Mouse (Mus musculus) brain, adult 2 months (tissue): ENCODE results near the gene Kcne3.

Experiments used
- DNase-seq: peaks from one replicate; pipeline ENCODE4 v3.0.0; 2011; ENCODE audit warnings: low read depth, low spot score

Kcne3 gene

GRCm38 (mm10) chr7:100181614-100182013 is 5.3 kb downstream of the Kcne3 start:
- no peak for DNase-seq

DNA sequence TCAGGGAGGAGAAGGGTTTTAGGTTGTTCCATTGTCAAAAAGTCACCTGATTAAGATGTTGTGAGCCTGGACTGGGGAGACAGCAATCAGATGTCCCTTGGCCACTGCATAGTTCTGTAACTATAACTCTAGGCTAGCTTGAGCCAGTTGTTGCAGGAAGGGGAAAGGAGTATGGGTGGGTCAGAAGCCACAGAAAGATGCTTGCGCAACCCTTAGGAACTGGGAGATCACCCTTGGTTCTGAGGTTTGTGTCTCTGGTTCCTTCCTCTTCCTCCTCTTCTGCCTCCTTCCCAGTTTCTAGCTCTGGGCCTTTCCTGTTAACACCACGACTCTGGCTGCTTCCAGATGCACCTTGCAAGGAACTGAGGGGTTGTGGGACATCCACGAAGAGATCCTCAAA is 6.1 kb downstream of the Kcne3 start:
- no peak for DNase-seq

DNA sequence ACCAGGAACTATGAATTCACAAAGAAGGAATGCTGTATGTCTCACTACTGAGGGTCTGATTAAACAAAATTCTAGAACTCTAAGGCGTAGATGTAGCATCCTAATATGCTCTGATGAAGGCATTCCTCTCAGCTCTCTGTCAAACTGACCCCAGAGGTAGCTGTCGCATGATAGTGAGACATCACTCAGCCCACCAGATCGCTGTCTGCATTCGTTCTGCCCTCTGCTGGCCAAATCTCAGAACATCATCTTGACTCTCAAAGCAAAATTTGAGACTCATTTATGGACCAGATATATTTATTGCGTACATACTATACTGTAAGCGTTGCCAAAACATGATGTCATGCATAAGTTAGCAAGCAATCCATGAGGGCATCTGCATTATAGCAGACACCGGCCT is 11.3 kb downstream of the Kcne3 start:
- DNase-seq = peak; percentile 63

GRCm38 (mm10) chr7:100190167-100190566 is 13.9 kb downstream of the Kcne3 start:
- no peak for DNase-seq

DNA sequence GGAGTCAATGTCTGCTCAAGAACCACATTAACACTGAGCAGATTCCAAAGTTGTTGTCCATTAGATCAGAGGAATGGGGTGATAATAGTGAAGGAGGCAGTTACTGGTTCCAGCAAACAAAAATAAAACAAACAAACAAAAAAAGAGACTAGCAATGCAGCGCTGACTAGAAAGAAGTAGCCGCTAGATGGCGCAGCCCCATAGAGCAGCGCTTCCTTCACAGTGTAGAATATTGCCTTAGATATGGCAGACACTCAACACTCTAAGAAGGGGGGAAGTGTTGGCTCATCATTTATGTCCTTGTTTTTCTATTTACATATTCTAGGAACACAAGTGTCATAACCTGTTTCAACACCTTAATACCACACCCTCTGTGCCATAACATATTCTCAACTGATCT is 14.5 kb downstream of the Kcne3 start:
- DNase-seq = peak; percentile 80

GRCm38 (mm10) chr7:100201191-100201590 is 24.9 kb downstream of the Kcne3 start:
- DNase-seq = no peak

DNA sequence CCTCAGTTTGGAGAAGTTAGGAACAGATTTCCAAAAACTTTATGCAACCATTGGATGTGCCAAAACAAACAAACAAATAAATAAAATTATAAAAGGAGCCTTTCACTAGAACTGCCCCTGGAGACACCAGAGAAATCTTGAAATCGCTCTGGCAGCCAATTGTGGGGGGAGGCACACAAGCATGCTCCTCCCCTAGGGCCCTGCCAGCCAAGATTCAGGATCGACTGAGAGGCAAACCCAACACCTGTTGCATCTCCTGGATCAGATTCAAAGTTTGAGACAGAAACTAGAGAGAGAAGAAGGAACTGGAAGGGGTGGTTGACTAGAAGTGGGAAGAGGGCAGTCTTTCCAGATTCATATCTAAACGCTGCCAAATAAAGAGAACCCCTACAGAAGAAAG is 27.3 kb downstream of the Kcne3 start:
- DNase-seq = no peak

GRCm38 (mm10) chr7:100204871-100205270 is 28.6 kb downstream of the Kcne3 start:
- no peak for DNase-seq

GRCm38 (mm10) chr7:100206144-100206543 is 29.8 kb downstream of the Kcne3 start:
- DNase-seq = no peak

GRCm38 (mm10) chr7:100207886-100208285 is 31.6 kb downstream of the Kcne3 start:
- DNase-seq = no peak

DNA sequence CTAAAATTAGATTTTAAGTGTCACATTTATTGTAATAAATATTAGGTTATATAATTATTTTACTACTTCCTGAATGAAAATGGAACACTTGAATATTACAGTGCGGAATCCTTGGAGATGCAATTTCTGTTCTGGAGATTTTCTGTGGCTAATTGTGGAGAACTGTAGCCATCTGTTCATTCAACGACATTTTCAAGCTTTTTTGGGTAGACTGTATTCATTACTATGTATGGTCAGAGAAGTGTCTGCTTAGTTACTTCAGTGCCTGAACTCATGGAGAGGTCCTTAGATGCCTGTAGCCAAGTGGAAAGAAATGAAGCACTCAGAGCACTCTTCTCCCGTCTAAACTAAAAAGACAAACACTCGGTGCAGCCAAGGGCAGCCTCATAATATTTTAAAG is 38.0 kb downstream of the Kcne3 start:
- peak; percentile 81 for DNase-seq

GRCm38 (mm10) chr7:100215116-100215732 is 38.9 kb downstream of the Kcne3 start:
- peak; percentile 87 for DNase-seq

DNA sequence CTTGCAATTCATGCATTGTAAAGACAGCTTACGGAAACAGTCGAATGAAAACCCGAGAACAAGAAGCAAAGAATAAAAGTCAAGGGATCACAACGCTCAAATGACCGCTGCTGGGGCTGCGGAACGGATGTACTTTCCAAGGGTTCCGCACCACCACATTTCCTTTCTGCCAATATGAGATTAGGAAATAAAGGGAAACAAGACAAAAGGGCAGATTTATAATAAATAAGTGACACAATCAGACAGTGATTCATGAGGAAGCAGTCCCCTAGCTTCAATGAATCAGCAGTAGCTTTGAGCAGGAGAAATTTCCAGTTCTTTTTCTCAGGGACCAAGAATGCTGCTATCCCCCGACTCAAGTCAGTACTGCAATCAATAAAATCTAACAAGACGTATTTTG is 39.7 kb downstream of the Kcne3 start:
- no peak for DNase-seq

DNA sequence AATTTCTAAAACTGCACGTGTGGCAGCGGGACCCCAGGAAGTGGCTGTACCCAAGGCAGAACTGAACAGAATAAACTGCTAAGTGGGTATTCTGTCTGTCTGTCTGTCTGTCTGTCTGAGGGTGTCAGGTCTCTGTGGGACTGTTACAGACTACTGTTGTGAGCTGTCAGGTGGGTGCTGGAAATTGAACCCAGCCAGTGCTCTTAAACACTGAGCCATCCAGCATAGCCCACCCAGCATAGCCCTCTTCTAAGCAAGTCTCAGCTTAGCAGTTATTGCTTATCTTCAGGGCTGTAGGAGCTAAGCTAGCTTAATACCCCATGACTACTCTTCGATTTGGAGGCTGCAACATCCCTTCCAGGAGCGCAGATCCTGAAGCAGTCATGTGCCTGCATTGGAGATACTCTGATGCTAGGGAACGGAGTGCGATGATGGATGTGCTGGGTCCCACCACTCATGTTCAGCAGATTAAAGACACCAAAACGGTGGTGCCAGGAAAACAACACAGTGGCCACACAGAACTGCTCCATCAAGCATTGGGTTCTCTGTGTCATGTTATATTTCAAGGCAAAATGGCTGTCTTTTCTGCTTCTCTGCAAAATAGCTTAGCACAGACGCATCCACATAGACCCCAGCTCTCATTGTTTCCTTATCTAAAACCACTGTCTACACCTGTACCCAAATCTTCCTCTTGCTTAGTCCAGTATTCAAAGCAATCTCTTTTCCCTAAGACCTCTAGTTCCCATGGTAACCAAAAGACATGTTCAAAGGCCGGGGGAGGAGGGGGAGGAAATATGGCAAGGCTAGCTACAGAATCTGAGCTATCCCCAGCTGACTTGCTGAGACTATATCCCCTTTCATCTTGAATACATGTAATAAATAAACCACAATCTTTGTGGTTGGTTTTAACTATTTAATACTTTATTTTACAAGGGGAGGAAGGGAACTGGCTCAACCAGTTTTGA is 40.6 kb downstream of the Kcne3 start:
- peak; percentile 78 for DNase-seq

GRCm38 (mm10) chr7:100227158-100227875 is 51.0 kb downstream of the Kcne3 start, which contains the start of gene Pgm2l1:
Gene Pgm2l1 (plus strand): TSS chr7:100227394.
- peak; percentile 98 for DNase-seq

GRCm38 (mm10) chr7:100227896-100228525 is 51.7 kb downstream of the Kcne3 start:
- DNase-seq = no peak

- DNase-seq = no peak
These were observed 52.7 kb downstream of the Kcne3 start for GRCm38 (mm10) chr7:100228957-100229356.

DNA sequence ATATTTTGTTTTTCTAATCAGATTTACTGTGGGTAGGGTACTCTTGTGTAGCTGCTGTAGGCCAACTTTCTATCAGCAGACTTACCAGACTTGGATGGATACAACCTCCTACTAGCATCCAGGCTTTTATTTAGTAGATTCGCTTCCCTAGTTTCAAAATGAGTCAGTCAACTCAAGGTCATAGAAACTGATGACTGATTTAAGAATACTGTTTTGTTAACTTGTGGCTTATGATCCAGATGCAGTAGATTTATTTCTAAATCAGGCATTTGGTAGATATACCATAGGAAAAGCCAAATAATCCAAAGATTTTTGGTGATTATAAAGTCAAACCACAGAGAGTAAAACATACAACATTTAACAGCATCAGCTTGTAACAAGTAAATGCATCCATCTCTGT is 54.3 kb downstream of the Kcne3 start:
- no peak for DNase-seq

DNA sequence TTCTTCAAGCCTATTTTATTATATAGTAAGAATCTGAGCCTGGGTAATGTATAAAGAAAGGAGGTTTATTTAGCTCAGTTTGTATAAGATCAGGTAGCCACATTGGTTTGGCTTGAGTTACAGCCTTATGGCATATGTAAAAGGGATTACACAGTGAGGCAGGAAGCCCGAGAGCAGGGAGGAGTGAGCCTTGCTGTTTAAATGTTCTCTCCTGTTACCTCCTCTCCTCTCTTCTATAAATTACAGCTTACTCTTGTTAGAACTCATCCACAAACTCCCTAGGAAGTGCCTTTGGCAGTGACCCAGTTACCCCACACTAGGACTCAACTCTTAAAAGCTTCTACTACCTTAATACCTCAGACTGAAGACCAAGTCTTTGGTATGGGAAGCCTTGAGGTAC is 55.4 kb downstream of the Kcne3 start:
- DNase-seq = peak; percentile 50

DNA sequence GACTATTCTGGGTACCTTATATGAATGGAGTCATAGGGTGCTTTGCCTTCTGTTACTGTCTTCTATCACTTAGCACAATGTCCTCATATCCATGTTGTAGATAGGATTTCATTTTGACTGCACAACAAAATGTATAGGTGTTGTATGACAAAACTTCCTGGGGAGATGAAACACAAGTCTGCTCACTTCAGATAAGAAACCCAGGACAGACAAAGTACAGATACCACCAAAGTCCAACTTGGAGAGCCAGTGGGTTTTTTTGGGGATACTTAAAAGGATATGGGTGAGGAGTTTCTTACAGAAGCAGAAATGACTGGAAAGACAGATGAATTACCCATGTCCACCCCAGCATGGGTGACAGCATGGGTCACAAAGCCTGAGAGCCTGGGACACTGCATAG is 57.4 kb downstream of the Kcne3 start:
- no peak for DNase-seq
